14 mouse cellular contexts compared by ENCODE assay signal in the genomic region with DNA sequence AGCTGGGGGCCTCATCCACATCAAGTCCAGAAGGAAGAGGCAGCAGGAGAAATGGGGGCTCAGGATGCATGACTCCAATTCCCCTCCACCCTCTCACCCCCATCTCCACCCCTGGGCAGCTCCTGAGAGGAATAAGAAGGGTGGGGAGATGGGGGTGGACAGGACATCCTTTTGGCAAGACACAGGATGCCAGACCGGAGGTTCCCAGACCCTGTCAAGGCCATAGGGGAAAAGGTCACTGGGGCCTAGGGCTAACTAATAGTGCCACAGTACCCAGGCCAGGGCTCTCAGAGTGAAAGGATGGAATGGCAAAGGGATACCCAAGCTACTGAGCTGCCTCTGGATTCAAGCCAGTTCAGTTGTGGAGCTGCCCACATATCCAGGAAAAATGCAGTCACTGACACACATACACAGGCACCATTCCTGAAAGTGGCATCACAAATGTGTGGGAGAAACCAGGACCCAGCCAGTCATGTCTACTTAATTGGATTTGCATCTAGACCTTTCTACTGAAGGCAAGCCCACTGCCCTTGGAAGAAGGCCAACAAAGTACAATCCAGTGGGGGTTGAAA. TPM values are rescaled to one million over a fixed set of nuclear protein-coding genes. Genes with fewer than 3 reads are reported as not detected.
A peak's percentile ranks its signal among the peaks of the same experiment; 100 is the strongest.
DNase-seq lines count a peak whose midpoint lies in the region; ATAC-seq and TF ChIP-seq lines count a peak whose summit lies in the region.
"Had no signal": no experiment of that assay in that cellular context is flagged by ENCODE, and none has a peak within 500 bp of the region (broad histone marks: within the 10 kb centered on the region; RNA-seq: fewer than 3 reads in every experiment).

No protein-coding gene starts in this region.

- no peak for ATAC-seq in megakaryocyte, adult 5-6 weeks (ENCODE audit: poor library complexity, severe bottlenecking)
- ATAC-seq in stomach, postnatal 0 days (ENCODE audit: low FRiP score, low TSS enrichment), result 0 out of 2 replicates have a peak, but pooled peaks have one; percentile 15
- ATAC-seq: midbrain, embryonic 13.5 days had no signal

- H3K4me3 ChIP-seq in megakaryocyte, embryonic 14.5 days (replicated peaks), result peak overlapping the region; percentile 56
- no peak overlapping the region for H3K4me3 ChIP-seq in stomach, postnatal 0 days (ENCODE audit: low read depth, low read length)
- H3K4me3 ChIP-seq: hindbrain, embryonic 12.5 days; midbrain, embryonic 13.5 days had no signal

- TF ChIP-seq EP300 in stomach, postnatal 0 days (optimal IDR thresholded peaks at IDR 0.05), result no peak

- no peak overlapping the region for H3K4me2 ChIP-seq in stomach, postnatal 0 days (replicated peaks; ENCODE audit: low read depth)
- H3K4me2 ChIP-seq: hindbrain, embryonic 12.5 days; midbrain, embryonic 13.5 days had no signal

- H3K27me3 ChIP-seq in megakaryocyte, embryonic 14.5 days (replicated peaks), result peaks cover 35% of the 10 kb centered on the region
- H3K27me3 ChIP-seq in stomach, postnatal 0 days (ENCODE audit: control insufficient read depth, insufficient read depth, low read length), result no peaks in the 10 kb centered on the region
- H3K27me3 ChIP-seq: hindbrain, embryonic 12.5 days; midbrain, embryonic 13.5 days had no signal

- no peak overlapping the region for H3K9ac ChIP-seq in stomach, postnatal 0 days (ENCODE audit: low read length)
- H3K9ac ChIP-seq: hindbrain, embryonic 12.5 days; midbrain, embryonic 13.5 days had no signal

- 71% methylated on average over 1 of the region's 1 CpGs for WGBS in stomach, postnatal 0 days

- peak; percentile 47 to 54 for DNase-seq in heart, adult 9 months (ENCODE audit: low spot score in 2 of 2)
- DNase-seq in heart, postnatal 4 days, result no peak
- DNase-seq in kidney, adult 9 months, result peak; percentile 48
- DNase-seq in stomach, postnatal 0 days (ENCODE audit: low spot score), result no peak
- DNase-seq in adipocyte (ENCODE audit: low spot score), result no peak
- DNase-seq in retina, embryonic 14.5 days (ENCODE audit: low spot score), result no peak
- DNase-seq: thymus, postnatal 4 days had no signal

- no peak overlapping the region for H3K27ac ChIP-seq in stomach, postnatal 0 days (replicated peaks)
- H3K27ac ChIP-seq: hindbrain, embryonic 12.5 days; midbrain, embryonic 13.5 days had no signal

- no peaks in the 10 kb centered on the region for H3K9me3 ChIP-seq in megakaryocyte, embryonic 14.5 days
- no peaks in the 10 kb centered on the region for H3K9me3 ChIP-seq in stomach, postnatal 0 days (ENCODE audit: control insufficient read depth, low read length)
- H3K9me3 ChIP-seq: hindbrain, embryonic 12.5 days; midbrain, embryonic 13.5 days had no signal

- H3K4me1 ChIP-seq in megakaryocyte, embryonic 14.5 days, result peaks cover 54% of the 10 kb centered on the region
- H3K4me1 ChIP-seq in stomach, postnatal 0 days (replicated peaks; ENCODE audit: control insufficient read depth, insufficient read depth), result no peaks in the 10 kb centered on the region; the same call in 1 of the 2 replicates
- H3K4me1 ChIP-seq: hindbrain, embryonic 12.5 days; midbrain, embryonic 13.5 days had no signal

- no peaks in the 10 kb centered on the region for H3K36me3 ChIP-seq in megakaryocyte, embryonic 14.5 days (replicated peaks; ENCODE audit: low read length)
- no peaks in the 10 kb centered on the region for H3K36me3 ChIP-seq in stomach, postnatal 0 days (ENCODE audit: control insufficient read depth, insufficient read depth, low read length)
- H3K36me3 ChIP-seq: hindbrain, embryonic 12.5 days; midbrain, embryonic 13.5 days had no signal

- TF ChIP-seq CTCF in stomach, postnatal 0 days (IDR thresholded peaks at IDR 0.05; ENCODE audit: low read depth), result no peak

RNA-seq across cellular contexts. Expression of a gene that starts 13.1 kb away (rescaled TPM):
- total RNA-seq in heart, postnatal 4 days (2021), result 10 to 100 TPM; 14.9 to 16.5 TPM
- polyA plus RNA-seq in megakaryocyte, embryonic 14.5 days (2012; ENCODE audit: insufficient read depth, low replicate concordance), result 0.16 TPM in 1 of 2 replicates, not detected in the other
- 1.4 and 2.5 TPM in 2 replicates for total RNA-seq in megakaryocyte, adult 5-6 weeks (2015)
- 2.3 and 3.9 TPM in 2 replicates for total RNA-seq in megakaryocyte, adult 5-6 weeks (2017)
- polyA plus RNA-seq in stomach, postnatal 0 days (2015; fragmentation: Nextera tagmentation; extraction: Ambion mirVana), result 2.4 TPM in 2 replicates

RNA-seq across cellular contexts. Expression of a gene that starts 20.7 kb away (rescaled TPM):
- not detected for total RNA-seq in heart, postnatal 4 days (2021)
- polyA plus RNA-seq in megakaryocyte, embryonic 14.5 days (2012; ENCODE audit: insufficient read depth, low replicate concordance), result not detected in 2 replicates
- not detected in 2 replicates for total RNA-seq in megakaryocyte, adult 5-6 weeks (2015)
- total RNA-seq in megakaryocyte, adult 5-6 weeks (2017), result not detected in 2 replicates
- 0.08 and 0.15 TPM in 2 replicates for polyA plus RNA-seq in stomach, postnatal 0 days (2015; fragmentation: Nextera tagmentation; extraction: Ambion mirVana)
- total RNA-seq: layer of hippocampus, adult 8-10 months had no signal
- polyA plus RNA-seq: limb, embryonic 14.5 days; midbrain, embryonic 13.5 days; neural tube, embryonic 11.5 days had no signal

RNA-seq across cellular contexts. Expression of a gene that starts 24.6 kb away (rescaled TPM):
- 10 to 100 TPM; 65.9 to 72.7 TPM for total RNA-seq in heart, postnatal 4 days (2021)
- polyA plus RNA-seq in megakaryocyte, embryonic 14.5 days (2012; ENCODE audit: insufficient read depth, low replicate concordance), result 7.5 and 38.2 TPM in 2 replicates
- total RNA-seq in megakaryocyte, adult 5-6 weeks (2015), result 37.8 and 55.2 TPM in 2 replicates
- total RNA-seq in megakaryocyte, adult 5-6 weeks (2017), result 61.6 and 102 TPM in 2 replicates
- 98.0 and 104 TPM in 2 replicates for polyA plus RNA-seq in stomach, postnatal 0 days (2015; fragmentation: Nextera tagmentation; extraction: Ambion mirVana)

RNA-seq across cellular contexts. Expression of a gene that starts 47.9 kb away (rescaled TPM):
- total RNA-seq in heart, postnatal 4 days (2021), result 100 to 1,000 TPM; 111 to 119 TPM
- polyA plus RNA-seq in megakaryocyte, embryonic 14.5 days (2012; ENCODE audit: insufficient read depth, low replicate concordance), result 10.4 and 13.9 TPM in 2 replicates
- 32.2 and 35.1 TPM in 2 replicates for total RNA-seq in megakaryocyte, adult 5-6 weeks (2015)
- total RNA-seq in megakaryocyte, adult 5-6 weeks (2017), result 39.7 and 44.9 TPM in 2 replicates
- polyA plus RNA-seq in stomach, postnatal 0 days (2015; fragmentation: Nextera tagmentation; extraction: Ambion mirVana), result 50.2 and 52.7 TPM in 2 replicates

Comparison
In these comparisons a context has a peak if more than half of its experiments do, and no peak if none do; other contexts are left out.
1. DNase-seq: peak in heart, adult 9 months (2 of 2) and kidney, adult 9 months (single experiment); none in heart, postnatal 4 days (single experiment), stomach, postnatal 0 days (single experiment), adipocyte (single experiment) and retina, embryonic 14.5 days (single experiment).